Mouse (Mus musculus) ES-Bruce4 (cell line): ENCODE data around the gene Gm21860.
"Not testable (repeated sequence)": the region's sequence is repeated elsewhere in the genome, so short reads cannot be mapped to it uniquely, and the experiment has no call there.

Source experiments
- CTCF ChIP-seq: IDR thresholded peaks from one replicate; pipeline ENCODE4 v1.8.1; 2011; ENCODE audit warnings: low read depth, low read length
- EP300 ChIP-seq: IDR thresholded peaks from 2 replicates; pipeline ENCODE4 v1.6.1; 2011; ENCODE audit warnings: low read depth, low read length; ENCODE audit not compliant: insufficient read depth
- POLR2A ChIP-seq: IDR thresholded peaks from one replicate; pipeline ENCODE4 v1.8.1; 2011; ENCODE audit warnings: low read length; ENCODE audit not compliant: insufficient read depth

GRCm38 (mm10) chrY:90732101-90732542 lies 22.5 kb downstream of the Gm21860 start:
- not testable (repeated sequence) for TF ChIP-seq POLR2A, CTCF, EP300
